Comparison of ENCODE assay signal across 10 mouse cellular contexts in the genomic region with DNA sequence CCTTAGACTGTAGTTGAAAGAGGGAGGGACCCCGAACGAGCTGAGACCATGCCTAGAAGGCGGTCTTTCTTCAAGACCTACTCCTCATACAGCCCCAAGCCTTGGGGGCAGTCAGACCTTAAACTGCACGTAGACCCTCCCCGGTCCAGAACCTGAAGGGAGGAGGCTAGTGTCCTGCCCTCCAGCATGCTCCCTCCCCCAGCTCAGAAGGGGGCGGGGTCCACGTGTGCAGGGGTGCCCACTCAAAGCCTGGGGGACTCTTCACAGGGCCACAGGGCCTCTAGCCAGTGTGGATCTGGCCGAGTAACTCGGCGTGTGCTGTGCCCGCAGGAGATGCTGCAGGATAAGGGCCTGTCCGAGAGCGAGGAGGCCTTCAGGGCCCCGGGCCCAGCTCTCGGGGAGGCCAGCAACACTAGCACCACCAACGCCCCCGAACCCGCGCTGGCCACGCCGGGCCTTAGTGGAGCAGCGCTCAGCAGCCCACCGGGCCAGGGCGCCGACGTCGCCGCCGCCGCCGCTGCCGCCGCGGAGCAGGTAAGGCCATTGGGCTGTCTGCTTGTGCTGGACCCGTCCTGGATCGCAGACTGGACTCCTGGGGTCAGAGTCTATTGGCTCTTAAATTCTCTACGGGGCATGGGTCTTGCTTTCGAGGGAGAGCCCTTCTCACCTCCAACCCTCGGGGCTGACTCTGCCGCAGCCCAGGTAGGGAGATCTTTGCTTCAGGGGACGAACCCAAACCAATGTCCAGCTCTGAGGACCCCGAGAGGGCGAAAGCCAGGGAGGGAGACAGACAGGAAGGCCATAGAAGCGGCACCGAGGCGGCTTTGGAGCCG. TPM values are rescaled to one million over a fixed set of nuclear protein-coding genes. Genes with fewer than 3 reads are reported as not detected.
DNase-seq lines count a peak whose midpoint lies in the region; ATAC-seq and TF ChIP-seq lines count a peak whose summit lies in the region.
"Had no signal": no experiment of that assay in that cellular context is flagged by ENCODE, and none has a peak within 500 bp of the region (broad histone marks: within the 10 kb centered on the region; RNA-seq: fewer than 3 reads in every experiment).

No protein-coding gene starts in this region.

- peaks cover 83% of the 10 kb centered on the region for H3K27me3 ChIP-seq in heart, embryonic 12.5 days (replicated peaks)
- H3K27me3 ChIP-seq in lung, embryonic 15.5 days: peaks cover 81% of the 10 kb centered on the region
- H3K27me3 ChIP-seq in forebrain, embryonic 16.5 days (replicated peaks; ENCODE audit: control insufficient read depth, insufficient read depth, low read length): peaks cover 75% of the 10 kb centered on the region

- H3K9me3 ChIP-seq in heart, embryonic 12.5 days (replicated peaks): no peaks in the 10 kb centered on the region
- no peaks in the 10 kb centered on the region for H3K9me3 ChIP-seq in lung, embryonic 15.5 days
- H3K9me3 ChIP-seq in forebrain, embryonic 16.5 days (ENCODE audit: control insufficient read depth, low read length): no peaks in the 10 kb centered on the region

- no peak for DNase-seq in heart, postnatal 36 days
- no peak for DNase-seq in lung, postnatal 36 days
- peak; percentile 41 to 73 for DNase-seq in lung, postnatal 4 days
- DNase-seq in Muller cell, postnatal 12 days (ENCODE audit: inconsistent ontology term): no peak
- DNase-seq: layer of hippocampus, postnatal 36 days had no signal

- no peak for ATAC-seq in heart, embryonic 12.5 days (ENCODE audit: insufficient number of reproducible peaks, low FRiP score)
- peak; percentile 29 for ATAC-seq in lung, embryonic 15.5 days (ENCODE audit: borderline replicate concordance, extremely low read depth, low FRiP score, low TSS enrichment)
- ATAC-seq in forebrain, embryonic 16.5 days: no peak

- no peak for TF ChIP-seq CTCF in embryonic fibroblast, embryonic 13.5 days (IDR thresholded peaks at IDR 0.05; ENCODE audit: borderline replicate concordance, insufficient read depth, low read length)

- H3K4me2 ChIP-seq in heart, embryonic 12.5 days: peak overlapping the region; percentile 37; the same call in 1 of the 2 replicates
- peak overlapping the region; percentile 67 for H3K4me2 ChIP-seq in lung, embryonic 15.5 days
- no peak overlapping the region for H3K4me2 ChIP-seq in forebrain, embryonic 16.5 days (ENCODE audit: low read length)

- no peak for TF ChIP-seq POLR2A in embryonic fibroblast, embryonic 13.5 days (IDR thresholded peaks at IDR 0.05; ENCODE audit: low read depth, low read length)

- H3K9ac ChIP-seq in heart, embryonic 12.5 days: no peak overlapping the region
- H3K9ac ChIP-seq in lung, embryonic 15.5 days: peak overlapping the region; percentile 67
- no peak overlapping the region for H3K9ac ChIP-seq in forebrain, embryonic 16.5 days (replicated peaks; ENCODE audit: low read depth, low read length)

- H3K4me1 ChIP-seq in heart, embryonic 12.5 days (replicated peaks): peaks cover 34% of the 10 kb centered on the region
- H3K4me1 ChIP-seq in lung, embryonic 15.5 days: peaks cover 21% of the 10 kb centered on the region
- no peaks in the 10 kb centered on the region for H3K4me1 ChIP-seq in embryonic fibroblast, embryonic 13.5 days (ENCODE audit: control insufficient read depth, insufficient read depth, low read length)
- peaks cover 10% of the 10 kb centered on the region for H3K4me1 ChIP-seq in forebrain, embryonic 16.5 days (replicated peaks; ENCODE audit: control insufficient read depth, insufficient read depth, low read length)

- intact Hi-C loops in heart, postnatal 36 days (cut with DNase I): no loop called here

- no peak overlapping the region for H3K27ac ChIP-seq in heart, embryonic 12.5 days (ENCODE audit: poor library complexity, severe bottlenecking)
- peak overlapping the region; percentile 89 for H3K27ac ChIP-seq in lung, embryonic 15.5 days
- no peak overlapping the region for H3K27ac ChIP-seq in embryonic fibroblast, embryonic 13.5 days (ENCODE audit: insufficient read depth, low read length)
- no peak overlapping the region for H3K27ac ChIP-seq in forebrain, embryonic 16.5 days (ENCODE audit: low read length)

- peak overlapping the region; percentile 20; the same call in 1 of the 2 replicates for H3K4me3 ChIP-seq in heart, embryonic 12.5 days
- peak overlapping the region; percentile 61 for H3K4me3 ChIP-seq in lung, embryonic 15.5 days
- peak overlapping the region; percentile 12; the same call in 1 of the 2 replicates for H3K4me3 ChIP-seq in embryonic fibroblast, embryonic 13.5 days (ENCODE audit: insufficient read depth, low read length)
- no peak overlapping the region for H3K4me3 ChIP-seq in forebrain, embryonic 16.5 days (replicated peaks; ENCODE audit: low read length)

- WGBS in heart, embryonic 12.5 days: 3% methylated on average over 47 of the region's 47 CpGs
- WGBS in lung, embryonic 15.5 days: 3% methylated on average over 47 of the region's 47 CpGs
- WGBS in forebrain, embryonic 16.5 days: 1% methylated on average over 47 of the region's 47 CpGs

- no peaks in the 10 kb centered on the region for H3K36me3 ChIP-seq in heart, embryonic 12.5 days
- H3K36me3 ChIP-seq in lung, embryonic 15.5 days: no peaks in the 10 kb centered on the region
- no peaks in the 10 kb centered on the region for H3K36me3 ChIP-seq in forebrain, embryonic 16.5 days (ENCODE audit: control insufficient read depth, insufficient read depth)

RNA-seq across cellular contexts. Expression of a gene that starts 3.7 kb away (rescaled TPM):
- polyA plus RNA-seq in heart, embryonic 12.5 days (2016; fragmentation: Nextera tagmentation; extraction: Ambion mirVana): 0.49 and 0.94 TPM in 2 replicates
- total RNA-seq in heart, postnatal 36 days (2021): not detected
- polyA plus RNA-seq in lung, embryonic 15.5 days (2015; fragmentation: Nextera tagmentation; extraction: Ambion mirVana): 78.8 and 81.3 TPM in 2 replicates
- polyA plus RNA-seq in embryonic fibroblast, embryonic 13.5 days (2011; ENCODE audit: insufficient read length, low read depth, missing spikeins): 2.8 and 12.0 TPM in 2 replicates
- 0.23 and 0.26 TPM in 2 replicates for polyA plus RNA-seq in forebrain, embryonic 16.5 days (2015; fragmentation: Nextera tagmentation; extraction: Ambion mirVana)
- total RNA-seq: megakaryocyte-erythroid progenitor cell, adult 5-6 weeks had no signal

RNA-seq across cellular contexts. Expression of a gene that starts 39.8 kb away (rescaled TPM):
- polyA plus RNA-seq in heart, embryonic 12.5 days (2016; fragmentation: Nextera tagmentation; extraction: Ambion mirVana): not detected in 2 replicates
- total RNA-seq in heart, postnatal 36 days (2021): not detected
- 0.62 TPM in 1 of 2 replicates, not detected in the other for polyA plus RNA-seq in lung, embryonic 15.5 days (2015; fragmentation: Nextera tagmentation; extraction: Ambion mirVana)
- not detected in 2 replicates for polyA plus RNA-seq in embryonic fibroblast, embryonic 13.5 days (2011; ENCODE audit: insufficient read length, low read depth, missing spikeins)
- not detected in 2 replicates for polyA plus RNA-seq in forebrain, embryonic 16.5 days (2015; fragmentation: Nextera tagmentation; extraction: Ambion mirVana)
- total RNA-seq: layer of hippocampus, postnatal 36 days; megakaryocyte-erythroid progenitor cell, adult 5-6 weeks had no signal

RNA-seq across cellular contexts. Expression of a gene that starts 57.6 kb away (rescaled TPM):
- polyA plus RNA-seq in heart, embryonic 12.5 days (2016; fragmentation: Nextera tagmentation; extraction: Ambion mirVana): 3.2 TPM in 2 replicates
- total RNA-seq in heart, postnatal 36 days (2021): 1 to 10 TPM; 6.2 to 6.9 TPM
- 40.9 and 44.9 TPM in 2 replicates for polyA plus RNA-seq in lung, embryonic 15.5 days (2015; fragmentation: Nextera tagmentation; extraction: Ambion mirVana)
- polyA plus RNA-seq in embryonic fibroblast, embryonic 13.5 days (2011; ENCODE audit: insufficient read length, low read depth, missing spikeins): 2.2 and 3.0 TPM in 2 replicates
- polyA plus RNA-seq in forebrain, embryonic 16.5 days (2015; fragmentation: Nextera tagmentation; extraction: Ambion mirVana): 0.47 and 0.68 TPM in 2 replicates

Comparison
In these comparisons a context has a peak if more than half of its experiments do, and no peak if none do; other contexts are left out.
1. DNase-seq: peak in lung, postnatal 4 days (2 of 2); none in heart, postnatal 36 days (0 of 2), lung, postnatal 36 days (single experiment) and Muller cell, postnatal 12 days (single experiment).